Mouse (Mus musculus) liver, embryonic 13.5 days (tissue): ENCODE measurements around the gene Evi5l. TPM values are rescaled to one million over a fixed set of nuclear protein-coding genes. Genes with fewer than 3 reads are reported as not detected.
A peak's percentile ranks its signal among the peaks of the same experiment; 100 is the strongest.

ENCODE experiments used
- ATAC-seq: fragments of 200-750 bp; cut with Nextera tagmentation; 2 replicates; pipeline ENCODE4 v1.8.0; 2017; ENCODE audit warnings: low read depth, mild to moderate bottlenecking, moderate number of reproducible peaks, moderate library complexity
- DNase-seq: peaks from one replicate; pipeline ENCODE4 v3.0.0; 2022
- H3K27ac ChIP-seq: fragments of 300-500 bp; sonication (generic); 2 replicates; pipeline ENCODE4 v1.5.1; 2015; ENCODE audit warnings: moderate library complexity, mild to moderate bottlenecking, inconsistent platforms
- H3K27me3 ChIP-seq: fragments of 300-500 bp; sonication (generic); 2 replicates; pipeline ENCODE4 v1.6.1; 2015; ENCODE audit warnings: mild to moderate bottlenecking, inconsistent platforms
- H3K36me3 ChIP-seq: fragments of 300-500 bp; sonication (generic); 2 replicates; pipeline ENCODE4 v1.6.1; 2015; ENCODE audit warnings: mild to moderate bottlenecking, inconsistent platforms
- H3K4me1 ChIP-seq: fragments of 300-500 bp; sonication (generic); replicated peaks from 2 replicates; pipeline ENCODE4 v1.6.1; 2015; ENCODE audit warnings: inconsistent platforms
- H3K4me2 ChIP-seq: fragments of 300-500 bp; sonication (generic); 2 replicates; pipeline ENCODE4 v1.6.1; 2015; ENCODE audit warnings: inconsistent platforms, mild to moderate bottlenecking, moderate library complexity
- H3K4me3 ChIP-seq: fragments of 300-500 bp; sonication (generic); replicated peaks from 2 replicates; pipeline ENCODE4 v1.5.1; 2015; ENCODE audit warnings: mild to moderate bottlenecking, inconsistent platforms
- H3K9ac ChIP-seq: fragments of 300-500 bp; sonication (generic); 2 replicates; pipeline ENCODE4 v1.6.1; 2015; ENCODE audit warnings: mild to moderate bottlenecking, inconsistent platforms
- H3K9me3 ChIP-seq: fragments of 300-500 bp; sonication (generic); replicated peaks from 2 replicates; pipeline ENCODE4 v1.6.1; 2016; ENCODE audit warnings: inconsistent platforms
- WGBS: fragments of 180-500 bp; shearing (Covaris S2); methylation state at CpG from one replicate; pipeline ENCODE4 v1.1.7; 2015; ENCODE audit not compliant: insufficient replicate concordance; 5-methylcytosine and 5-hydroxymethylcytosine counted together
- polyA plus RNA-seq: library from polyadenylated mRNA; unstranded; fragments of >200 nt; fragmentation: Nextera tagmentation; extraction: Ambion mirVana; gene quantifications from 2 replicates; pipeline ENCODE4 v1.2.1, GENCODE M21; 2015

Evi5l gene
- polyA plus RNA-seq, 1 experiment from 2014 or later = 5.6 TPM

GRCm38 (mm10) chr8:4258233-4258632 lies 91.9 kb downstream of the Evi5l start:
- Histone ChIP-seq H3K4me1 (peaks cover 36% of the 10 kb centered on the region), H3K27ac (no peak overlapping the region), H3K9me3 (no peaks in the 10 kb centered on the region), H3K36me3 (peaks cover 61% of the 10 kb centered on the region), H3K4me2 (peak overlapping the region; percentile 99), H3K4me3 (peak overlapping the region; percentile 68), H3K27me3 (no peaks in the 10 kb centered on the region), H3K9ac (peak overlapping the region; percentile 68)
- WGBS = 3% methylated on average over 35 of the region's 35 CpGs
- DNase-seq = peak; percentile 67
- ATAC-seq = peak; percentile 42

- Histone ChIP-seq H3K9me3 (no peaks in the 10 kb centered on the region), H3K4me1 (peaks cover 32% of the 10 kb centered on the region), H3K4me3 (peak overlapping the region; percentile 68), H3K9ac (peak overlapping the region; percentile 68), H3K4me2 (peak overlapping the region; percentile 99), H3K27ac (peak overlapping the region; percentile 59), H3K27me3 (no peaks in the 10 kb centered on the region), H3K36me3 (peaks cover 66% of the 10 kb centered on the region)
- peak; percentile 33 for DNase-seq
- peak; percentile 61 for ATAC-seq
- WGBS = 0% methylated on average over 31 of the region's 32 CpGs
Observed at GRCm38 (mm10) chr8:4258678-4259077, 92.3 kb downstream of the Evi5l start.

GRCm38 (mm10) chr8:4259125-4259804 lies 92.9 kb downstream of the Evi5l start, which contains the start of gene Ctxn1:
Gene Ctxn1, minus strand, starts transcription at chr8:4259274.
- Histone ChIP-seq H3K4me1 (peaks cover 27% of the 10 kb centered on the region), H3K36me3 (peaks cover 70% of the 10 kb centered on the region), H3K27me3 (no peaks in the 10 kb centered on the region), H3K9me3 (no peaks in the 10 kb centered on the region), H3K9ac (peak within 1 kb of the TSS; percentile 68), H3K27ac (peak within 1 kb of the TSS; percentile 77), H3K4me2 (peak within 1 kb of the TSS; percentile 99), H3K4me3 (peak within 1 kb of the TSS; percentile 68)
- ATAC-seq (peak; percentile 94), DNase-seq (peak; percentile 94)
- 9% methylated on average over 33 of the region's 33 CpGs for WGBS

- Histone ChIP-seq H3K4me1 (peaks cover 26% of the 10 kb centered on the region), H3K4me3 (no peak overlapping the region; the same call in 1 of the 2 replicates), H3K36me3 (peaks cover 70% of the 10 kb centered on the region), H3K9me3 (no peaks in the 10 kb centered on the region), H3K9ac (peak overlapping the region; percentile 58; the same call in 1 of the 2 replicates), H3K27me3 (no peaks in the 10 kb centered on the region), H3K4me2 (peak overlapping the region; percentile 99; the same call in 1 of the 2 replicates), H3K27ac (peak overlapping the region; percentile 77)
- ATAC-seq (no peak), DNase-seq (no peak)
- 88% methylated on average over 4 of the region's 4 CpGs for WGBS
Observed at GRCm38 (mm10) chr8:4259805-4260170, 93.4 kb downstream of the Evi5l start.

Other genes with a start within 250 kb of the Evi5l start
- not detected in 2 replicates for gene Cd209b, start 239.7 kb upstream of the Evi5l start, polyA plus RNA-seq
- 0.10 and 0.20 TPM in 2 replicates for gene Cd209c, start 211.8 kb upstream of the Evi5l start, polyA plus RNA-seq
- gene Cd209f, start 60.7 kb upstream of the Evi5l start, polyA plus RNA-seq = 0.31 and 0.35 TPM in 2 replicates
- not detected in 2 replicates for gene Cd209g, start 32.5 kb upstream of the Evi5l start, polyA plus RNA-seq
- 0.24 and 0.46 TPM in 2 replicates for gene Prr36, start 50.9 kb downstream of the Evi5l start, polyA plus RNA-seq
- gene Lrrc8e, start 60.3 kb downstream of the Evi5l start, polyA plus RNA-seq = 0.09 and 0.13 TPM in 2 replicates
- gene Map2k7, start 72.2 kb downstream of the Evi5l start, polyA plus RNA-seq = 10.6 and 11.2 TPM in 2 replicates
- 0.19 and 0.23 TPM in 2 replicates for gene Gm49320, start 72.3 kb downstream of the Evi5l start, polyA plus RNA-seq
- 0.61 and 0.66 TPM in 2 replicates for gene Tgfbr3l, start 81.6 kb downstream of the Evi5l start, polyA plus RNA-seq
- 19.7 and 20.3 TPM in 2 replicates for gene Snapc2, start 86.5 kb downstream of the Evi5l start, polyA plus RNA-seq
- 3.0 TPM in 2 replicates for gene Ctxn1, start 92.7 kb downstream of the Evi5l start, polyA plus RNA-seq
- gene Timm44, start 109.3 kb downstream of the Evi5l start, polyA plus RNA-seq = 38.1 and 44.1 TPM in 2 replicates
- 8.9 and 9.2 TPM in 2 replicates for gene Ccl25, start 158.6 kb downstream of the Evi5l start, polyA plus RNA-seq
- 144 and 179 TPM in 2 replicates for gene Elavl1, start 158.8 kb downstream of the Evi5l start, polyA plus RNA-seq